Mouse (Mus musculus) midbrain, embryonic 10.5 days (tissue): ENCODE data around the gene Tspan17. TPM values are rescaled to one million over a fixed set of nuclear protein-coding genes. Genes with fewer than 3 reads are reported as not detected.

ENCODE experiments used
- DNase-seq: peaks from one replicate; pipeline ENCODE4 v3.0.0-alpha.2; 2017; ENCODE audit warnings: low spot score
- H3K27ac ChIP-seq: fragments of 300-500 bp; sonication (generic); replicated peaks from 2 replicates; pipeline ENCODE4 v1.5.1; 2016; ENCODE audit warnings: mild to moderate bottlenecking
- H3K27me3 ChIP-seq: fragments of 300-500 bp; sonication (generic); 2 replicates; pipeline ENCODE4 v1.6.1; 2016; ENCODE audit warnings: low read depth, mild to moderate bottlenecking; ENCODE audit not compliant: poor library complexity, severe bottlenecking
- H3K36me3 ChIP-seq: fragments of 300-500 bp; sonication (generic); 2 replicates; pipeline ENCODE4 v1.6.1; 2016; ENCODE audit warnings: mild to moderate bottlenecking, moderate library complexity
- H3K4me1 ChIP-seq: fragments of 300-500 bp; sonication (generic); 2 replicates; pipeline ENCODE4 v1.6.1; 2016
- H3K4me3 ChIP-seq: fragments of 300-500 bp; sonication (generic); 2 replicates; pipeline ENCODE4 v1.5.1; 2016; ENCODE audit warnings: mild to moderate bottlenecking, moderate library complexity
- H3K9me3 ChIP-seq: fragments of 300-500 bp; sonication (generic); replicated peaks from 2 replicates; pipeline ENCODE4 v1.6.1; 2016; ENCODE audit warnings: mild to moderate bottlenecking
- WGBS: fragments of 180-500 bp; shearing (Covaris S2); methylation state at CpG from one replicate; pipeline ENCODE4 v1.1.7; 2016; 5-methylcytosine and 5-hydroxymethylcytosine counted together
- polyA plus RNA-seq: library from polyadenylated mRNA; unstranded; fragments of >200 nt; fragmentation: Nextera tagmentation; extraction: Ambion mirVana; gene quantifications from 2 replicates; pipeline ENCODE4 v1.2.1, GENCODE M21; 2016

The Tspan17 gene
- polyA plus RNA-seq, 1 experiment from 2014 or later, result 12.9 TPM

DNA sequence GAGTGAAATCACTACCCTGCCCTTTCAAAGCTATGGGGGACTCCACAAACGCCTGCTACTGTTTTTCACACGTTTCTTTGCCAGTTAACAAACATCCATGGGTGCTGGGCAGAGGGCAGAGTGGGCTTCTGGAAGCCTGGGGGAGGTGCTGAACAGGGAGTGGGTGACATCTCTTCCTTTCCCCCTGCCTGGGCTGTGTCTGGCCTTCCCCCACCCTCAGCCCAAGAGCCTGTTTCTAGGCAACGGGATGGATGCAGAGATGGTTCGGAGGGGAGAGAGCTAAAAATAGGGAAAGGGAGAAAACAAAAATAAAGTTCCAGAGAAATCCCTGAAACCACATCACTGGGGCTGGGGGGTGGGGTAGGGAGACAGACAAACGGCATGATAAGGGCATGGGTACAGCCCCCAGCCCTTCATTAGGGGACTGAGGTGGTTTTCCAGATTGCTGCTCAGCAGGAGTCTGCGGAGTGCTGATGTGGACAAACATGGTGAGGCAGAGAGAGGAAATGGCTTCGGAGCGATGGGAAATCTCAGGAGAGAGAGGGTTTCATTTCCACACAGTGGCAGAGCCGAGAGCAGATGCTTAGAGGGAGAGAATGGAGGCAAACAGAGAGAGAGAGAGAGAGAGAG, 33.9 kb upstream of the Tspan17 start:
- no peaks in the 10 kb centered on the region for H3K36me3 ChIP-seq
- H3K27me3 ChIP-seq, result peaks cover 77% of the 10 kb centered on the region
- 0 out of 2 replicates have a peak overlapping the region, but pooled peaks have one; percentile 13 for H3K27ac ChIP-seq
- WGBS, result 30% methylated on average over 9 of the region's 9 CpGs
- H3K4me1 ChIP-seq, result peaks cover 46% of the 10 kb centered on the region
- H3K4me3 ChIP-seq, result 0 out of 2 replicates have a peak overlapping the region, but pooled peaks have one; percentile 4
- no peaks in the 10 kb centered on the region for H3K9me3 ChIP-seq
- no peak for DNase-seq

- DNase-seq, result no peak
Observed at GRCm38 (mm10) chr13:54756156-54756712, 32.9 kb upstream of the Tspan17 start.

DNA sequence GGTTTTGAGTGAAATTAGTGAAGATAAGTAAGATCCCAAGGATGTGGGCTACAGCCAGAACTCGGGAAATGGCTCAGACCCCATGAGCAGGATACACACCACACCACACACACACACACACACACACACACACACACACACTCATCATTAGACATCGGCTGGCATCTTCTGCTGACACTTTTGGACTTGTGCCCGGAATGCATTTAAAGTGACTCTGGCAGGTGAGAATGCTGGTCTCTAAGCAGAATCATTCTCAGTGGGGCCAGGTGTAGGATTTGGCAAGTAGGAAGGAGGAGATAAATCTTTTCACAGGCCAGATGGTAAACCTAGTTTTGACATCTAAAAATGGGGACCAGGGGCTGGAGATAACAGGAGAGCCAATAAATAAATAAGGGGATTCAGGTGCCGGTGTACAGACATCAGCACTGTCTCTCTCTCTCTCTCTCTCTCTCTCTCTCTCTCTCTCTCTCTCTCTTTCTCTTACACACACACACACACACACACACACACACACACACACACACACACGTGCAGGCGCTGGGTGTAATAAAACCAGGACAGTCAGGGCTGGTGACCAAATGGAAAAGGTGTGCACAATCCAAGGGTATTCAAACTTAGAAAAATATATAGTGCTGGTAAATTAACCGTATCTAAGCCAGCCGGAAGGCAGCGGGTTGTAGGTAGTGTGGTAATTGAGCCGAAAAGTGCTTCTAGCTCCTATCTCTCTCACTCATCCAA, 31.9 kb upstream of the Tspan17 start:
- Histone ChIP-seq H3K27me3 (peaks cover 76% of the 10 kb centered on the region), H3K4me1 (peaks cover 51% of the 10 kb centered on the region), H3K36me3 (no peaks in the 10 kb centered on the region), H3K4me3 (peak overlapping the region; percentile 61), H3K9me3 (no peaks in the 10 kb centered on the region), H3K27ac (peak overlapping the region; percentile 84)
- WGBS, result 51% methylated on average over 10 of the region's 10 CpGs
- no peak for DNase-seq

More at GRCm38 (mm10) chr13:54756156-54756712, 32.9 kb upstream of the Tspan17 start:
- Histone ChIP-seq H3K4me3 (no peak overlapping the region), H3K9me3 (no peaks in the 10 kb centered on the region), H3K27ac (no peak overlapping the region), H3K4me1 (peaks cover 51% of the 10 kb centered on the region), H3K27me3 (peaks cover 77% of the 10 kb centered on the region), H3K36me3 (no peaks in the 10 kb centered on the region)
- WGBS, result 91% methylated on average over 8 of the region's 8 CpGs

GRCm38 (mm10) chr13:54758045-54758755, 31.0 kb upstream of the Tspan17 start:
- WGBS, result under 1% methylated on average over 43 of the region's 43 CpGs
- Histone ChIP-seq H3K36me3 (no peaks in the 10 kb centered on the region), H3K4me3 (peak overlapping the region; percentile 61), H3K27ac (peak overlapping the region; percentile 84), H3K4me1 (peaks cover 51% of the 10 kb centered on the region), H3K27me3 (peaks cover 83% of the 10 kb centered on the region), H3K9me3 (no peaks in the 10 kb centered on the region)
- DNase-seq, result peak; percentile 92

GRCm38 (mm10) chr13:54758756-54759470, 30.3 kb upstream of the Tspan17 start:
- peak overlapping the region; percentile 84 for H3K27ac ChIP-seq
- no peak for DNase-seq
- peak overlapping the region; percentile 61 for H3K4me3 ChIP-seq
- no peaks in the 10 kb centered on the region for H3K36me3 ChIP-seq
- no peaks in the 10 kb centered on the region for H3K9me3 ChIP-seq
- peaks cover 85% of the 10 kb centered on the region for H3K27me3 ChIP-seq
- WGBS, result under 1% methylated on average over 29 of the region's 29 CpGs
- H3K4me1 ChIP-seq, result peaks cover 49% of the 10 kb centered on the region

DNA sequence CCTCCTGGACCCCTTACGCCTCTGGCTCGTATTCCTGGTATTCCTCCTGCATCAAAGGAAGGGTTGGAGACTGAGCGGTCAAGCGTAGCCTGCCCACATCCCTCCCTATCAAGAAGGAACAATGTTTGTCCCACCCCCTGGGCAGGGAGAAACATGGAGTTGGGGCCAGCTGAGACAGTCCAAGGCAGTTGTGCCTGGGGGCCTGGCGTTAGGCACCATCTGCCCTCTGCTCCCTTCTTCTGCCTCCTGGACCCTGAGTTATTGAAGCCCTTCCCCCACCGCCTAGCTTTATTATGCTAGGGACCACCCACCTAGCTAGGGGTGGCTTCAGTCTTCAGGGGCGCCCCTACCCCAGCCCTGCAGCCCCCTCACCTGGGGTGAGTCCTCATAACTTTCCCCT, 29.7 kb upstream of the Tspan17 start:
- H3K4me3 ChIP-seq, result peak overlapping the region; percentile 61
- peaks cover 85% of the 10 kb centered on the region for H3K27me3 ChIP-seq
- no peaks in the 10 kb centered on the region for H3K36me3 ChIP-seq
- peaks cover 46% of the 10 kb centered on the region for H3K4me1 ChIP-seq
- no peaks in the 10 kb centered on the region for H3K9me3 ChIP-seq
- DNase-seq, result no peak
- peak overlapping the region; percentile 84 for H3K27ac ChIP-seq
- 4% methylated on average over 7 of the region's 7 CpGs for WGBS

DNA sequence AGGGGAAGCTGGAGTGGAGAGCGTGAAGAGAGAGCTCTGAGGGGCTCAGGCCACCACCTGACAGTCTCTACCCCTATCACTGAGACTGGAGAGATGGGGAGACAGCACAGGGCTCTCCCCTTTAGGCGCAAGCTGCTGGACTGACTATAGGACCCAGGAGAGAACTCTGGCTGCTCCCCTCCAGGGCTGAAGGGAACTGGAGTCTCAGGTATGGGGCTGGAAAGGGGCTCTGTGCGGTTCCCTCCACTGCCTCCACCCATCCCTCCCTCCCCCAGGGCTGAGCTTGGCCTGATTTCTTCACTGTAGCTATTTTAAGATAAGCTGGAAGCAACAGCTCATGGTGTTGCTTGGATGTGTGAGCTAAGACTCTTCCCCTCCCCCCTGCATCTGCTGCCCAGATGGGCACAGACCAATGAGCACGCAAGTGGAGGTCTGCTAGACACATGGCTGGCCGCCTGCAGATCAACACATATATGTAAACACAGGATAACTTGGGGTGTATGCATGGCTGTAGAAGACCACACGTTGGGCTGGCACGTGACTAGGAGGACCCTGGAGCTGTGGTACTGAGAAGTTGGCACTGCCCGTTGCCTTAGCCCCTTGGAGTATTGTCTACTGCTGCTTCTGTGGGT, 28.9 kb upstream of the Tspan17 start:
- Histone ChIP-seq H3K9me3 (no peaks in the 10 kb centered on the region), H3K27me3 (peaks cover 87% of the 10 kb centered on the region), H3K4me1 (peaks cover 51% of the 10 kb centered on the region), H3K36me3 (no peaks in the 10 kb centered on the region), H3K4me3 (no peak overlapping the region; the same call in 1 of the 2 replicates), H3K27ac (no peak overlapping the region)
- no peak for DNase-seq
- WGBS, result 70% methylated on average over 8 of the region's 8 CpGs

GRCm38 (mm10) chr13:54760906-54761305, 28.3 kb upstream of the Tspan17 start:
- no peak for DNase-seq
- H3K4me1 ChIP-seq, result peaks cover 52% of the 10 kb centered on the region
- 78% methylated on average over 7 of the region's 7 CpGs for WGBS
- H3K27ac ChIP-seq, result no peak overlapping the region
- H3K9me3 ChIP-seq, result no peaks in the 10 kb centered on the region
- peaks cover 87% of the 10 kb centered on the region for H3K27me3 ChIP-seq
- no peak overlapping the region for H3K4me3 ChIP-seq
- H3K36me3 ChIP-seq, result no peaks in the 10 kb centered on the region

DNA sequence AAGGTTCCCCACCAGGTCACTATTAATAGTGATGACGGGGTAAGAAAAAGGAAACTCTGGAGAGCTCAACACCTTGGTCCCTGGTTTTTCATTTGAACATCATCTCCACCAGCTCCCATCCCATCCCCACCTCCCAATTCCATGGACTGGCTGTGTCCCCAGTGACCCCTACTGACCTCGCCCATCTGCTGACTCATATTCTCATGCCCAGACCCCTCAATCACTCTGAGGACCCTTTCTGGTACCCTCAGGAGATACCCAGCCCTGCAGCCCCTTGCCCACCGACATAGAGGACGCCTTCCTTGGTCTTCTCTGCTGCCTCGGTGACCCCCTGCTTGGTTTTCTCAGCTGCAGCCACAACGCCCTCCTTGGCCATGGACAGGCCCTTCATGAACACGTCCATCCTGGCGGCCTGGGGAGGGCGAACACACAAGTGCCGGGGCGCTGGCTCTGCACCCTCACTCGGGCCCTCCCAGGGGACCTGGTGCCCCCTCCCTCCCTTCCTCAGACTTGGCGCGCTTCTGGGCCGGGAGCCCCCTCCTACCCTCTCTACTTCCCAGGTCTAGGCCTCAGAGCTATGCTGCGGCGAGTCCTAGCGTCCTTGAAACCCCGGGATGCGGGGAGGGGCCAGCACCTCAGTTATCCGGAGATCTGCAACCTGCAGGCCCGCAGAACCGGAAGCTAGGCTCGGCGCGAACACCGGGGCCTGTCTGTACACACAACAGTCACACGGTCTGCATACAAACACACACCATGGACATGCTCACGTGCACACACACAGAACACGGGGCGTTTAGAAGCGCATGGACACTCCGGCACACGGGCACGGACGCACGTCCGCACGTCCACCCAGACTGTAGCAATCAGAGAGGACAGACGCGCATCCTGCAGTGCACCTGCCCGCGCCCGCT, 23.6 kb upstream of the Tspan17 start:
- no peaks in the 10 kb centered on the region for H3K9me3 ChIP-seq
- H3K4me3 ChIP-seq, result peak overlapping the region; percentile 60
- H3K36me3 ChIP-seq, result no peaks in the 10 kb centered on the region
- peak overlapping the region; percentile 24; the same call in 1 of the 2 replicates for H3K27ac ChIP-seq
- 4% methylated on average over 44 of the region's 44 CpGs for WGBS
- DNase-seq, result no peak
- H3K4me1 ChIP-seq, result peaks cover 27% of the 10 kb centered on the region
- peaks cover 72% of the 10 kb centered on the region for H3K27me3 ChIP-seq

DNA sequence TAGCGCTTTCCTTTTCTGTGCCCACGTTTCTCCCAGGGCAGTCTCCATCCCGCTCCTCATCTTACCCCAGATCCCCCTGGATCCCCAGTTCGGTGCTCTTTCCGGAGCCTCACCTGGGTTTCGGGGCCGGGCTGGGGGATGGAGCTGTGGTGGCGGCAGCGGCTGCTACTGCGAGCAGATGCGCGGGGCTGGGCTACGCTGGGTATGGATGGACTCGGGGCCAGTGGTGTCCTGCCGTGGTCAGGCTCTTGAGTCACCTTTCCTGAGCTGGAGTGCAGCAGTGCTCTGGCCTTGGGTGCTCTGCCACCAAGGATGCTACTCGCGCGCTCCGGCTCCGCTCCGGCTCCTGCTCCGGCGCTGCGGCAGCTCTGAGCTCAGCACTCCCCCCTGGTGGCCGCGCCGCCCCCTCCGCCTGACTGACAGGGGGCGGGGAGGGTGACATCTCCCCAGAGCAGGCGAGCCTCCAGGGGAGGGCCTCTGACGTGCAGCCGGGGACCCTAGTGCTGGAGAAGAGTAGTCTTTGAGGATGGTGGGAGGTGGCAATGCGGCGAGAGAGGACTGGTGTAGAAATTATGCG, 22.9 kb upstream of the Tspan17 start, which contains the start of gene Sncb:
Gene Sncb (minus strand): TSS at position 404 of the 577 bp plus-strand sequence.
- H3K4me3 ChIP-seq, result peak within 1 kb of the TSS; percentile 60
- DNase-seq, result peak; percentile 77
- peaks cover 64% of the 10 kb centered on the region for H3K27me3 ChIP-seq
- H3K36me3 ChIP-seq, result no peaks in the 10 kb centered on the region
- peak within 1 kb of the TSS; percentile 24; the same call in 1 of the 2 replicates for H3K27ac ChIP-seq
- H3K9me3 ChIP-seq, result 0 out of 2 replicates have a peak, but pooled peaks cover 3% of the 10 kb centered on the region
- WGBS, result under 1% methylated on average over 35 of the region's 35 CpGs
- peaks cover 24% of the 10 kb centered on the region for H3K4me1 ChIP-seq
